Mouse (Mus musculus): ENCODE results near the gene Rnf113a1. TPM values are rescaled to one million over a fixed set of nuclear protein-coding genes. Genes with fewer than 3 reads are reported as not detected.
"Not testable (repeated sequence)": the region's sequence is repeated elsewhere in the genome, so short reads cannot be mapped to it uniquely, and the experiment has no call there.

Rnf113a1 gene
- 8.3 and 9.3 TPM in 2 replicates for polyA plus RNA-seq (2015; fragmentation: Nextera tagmentation; extraction: Ambion mirVana)

- H3K9me3 ChIP-seq = no peaks in the 10 kb centered on the region
- H3K27ac ChIP-seq = peak within 1 kb of the TSS; percentile 51
- WGBS = 21% methylated on average over 63 of the region's 63 CpGs
- H3K27me3 ChIP-seq (replicated peaks) = no peaks in the 10 kb centered on the region
- H3K36me3 ChIP-seq = no peaks in the 10 kb centered on the region
- peak within 1 kb of the TSS; percentile 50 for H3K4me3 ChIP-seq (replicated peaks)
- no peaks in the 10 kb centered on the region for H3K4me1 ChIP-seq (replicated peaks)
- peak within 1 kb of the TSS; percentile 44 for H3K9ac ChIP-seq
- ATAC-seq = peak; percentile 93
- peak within 1 kb of the TSS; percentile 65 for H3K4me2 ChIP-seq (replicated peaks)
These were observed at the start of gene Rnf113a1, which contains the start of gene Ndufa1 for GRCm38 (mm10) chrX:37191105-37191743. TSS of gene Rnf113a1 (plus strand) at chrX:37191245. TSS of gene Ndufa1 (minus strand) at chrX:37191163.

GRCm38 (mm10) chrX:37141732-37142131 is 49.3 kb upstream of the Rnf113a1 start:
- Histone ChIP-seq H3K36me3 (no peaks in the 10 kb centered on the region), H3K9me3 (no peaks in the 10 kb centered on the region), H3K4me3 (replicated peaks) (no peak overlapping the region), H3K27ac (no peak overlapping the region), H3K4me2 (replicated peaks) (no peak overlapping the region), H3K9ac (no peak overlapping the region), H3K4me1 (replicated peaks) (no peaks in the 10 kb centered on the region), H3K27me3 (replicated peaks) (no peaks in the 10 kb centered on the region)
- WGBS = 86% methylated on average over 3 of the region's 3 CpGs
- ATAC-seq = no peak

- WGBS = 81% methylated on average over 2 of the region's 4 CpGs
- not testable (repeated sequence) for H3K4me3 ChIP-seq (replicated peaks); H3K4me2 ChIP-seq (replicated peaks); H3K9me3 ChIP-seq; ATAC-seq; H3K9ac ChIP-seq; H3K36me3 ChIP-seq; H3K27ac ChIP-seq; H3K27me3 ChIP-seq (replicated peaks); H3K4me1 ChIP-seq (replicated peaks)
These were observed 46.5 kb upstream of the Rnf113a1 start for GRCm38 (mm10) chrX:37144498-37144897.

GRCm38 (mm10) chrX:37144954-37145353 is 46.1 kb upstream of the Rnf113a1 start:
- Histone ChIP-seq H3K27ac (no peak overlapping the region), H3K9ac (no peak overlapping the region), H3K4me1 (replicated peaks) (no peaks in the 10 kb centered on the region), H3K9me3 (no peaks in the 10 kb centered on the region), H3K4me2 (replicated peaks) (no peak overlapping the region), H3K36me3 (no peaks in the 10 kb centered on the region), H3K4me3 (replicated peaks) (no peak overlapping the region), H3K27me3 (replicated peaks) (no peaks in the 10 kb centered on the region)
- WGBS = 96% methylated on average over 2 of the region's 2 CpGs
- ATAC-seq = no peak

- no peaks in the 10 kb centered on the region for H3K36me3 ChIP-seq
- no peaks in the 10 kb centered on the region for H3K9me3 ChIP-seq
- H3K27ac ChIP-seq = no peak overlapping the region
- H3K4me3 ChIP-seq (replicated peaks) = no peak overlapping the region
- H3K4me1 ChIP-seq (replicated peaks) = no peaks in the 10 kb centered on the region
- no peaks in the 10 kb centered on the region for H3K27me3 ChIP-seq (replicated peaks)
- no peak overlapping the region for H3K4me2 ChIP-seq (replicated peaks)
- no peak for ATAC-seq
- 57% methylated on average over 4 of the region's 4 CpGs for WGBS
- no peak overlapping the region for H3K9ac ChIP-seq
These were observed 33.2 kb upstream of the Rnf113a1 start for GRCm38 (mm10) chrX:37157839-37158238.

- H3K27me3 ChIP-seq (replicated peaks) = no peaks in the 10 kb centered on the region
- no peaks in the 10 kb centered on the region for H3K4me1 ChIP-seq (replicated peaks)
- H3K4me2 ChIP-seq (replicated peaks) = no peak overlapping the region
- H3K9ac ChIP-seq = no peak overlapping the region
- H3K9me3 ChIP-seq = no peaks in the 10 kb centered on the region
- no peak for ATAC-seq
- H3K27ac ChIP-seq = no peak overlapping the region
- 76% methylated on average over 10 of the region's 10 CpGs for WGBS
- no peaks in the 10 kb centered on the region for H3K36me3 ChIP-seq
- H3K4me3 ChIP-seq (replicated peaks) = no peak overlapping the region
These were observed 29.9 kb upstream of the Rnf113a1 start for GRCm38 (mm10) chrX:37161169-37161568.

GRCm38 (mm10) chrX:37163115-37163514 is 27.9 kb upstream of the Rnf113a1 start:
- H3K4me3 ChIP-seq (replicated peaks) = no peak overlapping the region
- H3K9ac ChIP-seq = no peak overlapping the region
- H3K4me2 ChIP-seq (replicated peaks) = no peak overlapping the region
- H3K27me3 ChIP-seq (replicated peaks) = no peaks in the 10 kb centered on the region
- WGBS = 73% methylated on average over 18 of the region's 18 CpGs
- H3K36me3 ChIP-seq = no peaks in the 10 kb centered on the region
- ATAC-seq = no peak
- H3K27ac ChIP-seq = no peak overlapping the region
- no peaks in the 10 kb centered on the region for H3K9me3 ChIP-seq
- no peaks in the 10 kb centered on the region for H3K4me1 ChIP-seq (replicated peaks)

- Histone ChIP-seq H3K4me1 (replicated peaks) (no peaks in the 10 kb centered on the region), H3K4me2 (replicated peaks) (no peak overlapping the region), H3K9me3 (no peaks in the 10 kb centered on the region), H3K27ac (no peak overlapping the region), H3K9ac (no peak overlapping the region), H3K27me3 (replicated peaks) (no peaks in the 10 kb centered on the region), H3K4me3 (replicated peaks) (no peak overlapping the region), H3K36me3 (no peaks in the 10 kb centered on the region)
- WGBS = 31% methylated on average over 3 of the region's 3 CpGs
- no peak for ATAC-seq
These were observed 24.0 kb upstream of the Rnf113a1 start for GRCm38 (mm10) chrX:37167085-37167484.

GRCm38 (mm10) chrX:37168742-37169141 is 22.3 kb upstream of the Rnf113a1 start, which contains the start of gene Akap14:
TSS of gene Akap14 (minus strand) at chrX:37168842.
- ATAC-seq = no peak
- Histone ChIP-seq H3K4me3 (replicated peaks) (no peak within 1 kb of the TSS), H3K36me3 (no peaks in the 10 kb centered on the region), H3K4me1 (replicated peaks) (no peaks in the 10 kb centered on the region), H3K27me3 (replicated peaks) (no peaks in the 10 kb centered on the region), H3K9me3 (no peaks in the 10 kb centered on the region), H3K4me2 (replicated peaks) (no peak within 1 kb of the TSS), H3K9ac (no peak within 1 kb of the TSS), H3K27ac (no peak within 1 kb of the TSS)
- WGBS = 43% methylated on average over 5 of the region's 5 CpGs

- not testable (repeated sequence) for H3K27ac ChIP-seq; H3K36me3 ChIP-seq; H3K9ac ChIP-seq; H3K4me3 ChIP-seq (replicated peaks); H3K4me1 ChIP-seq (replicated peaks); H3K4me2 ChIP-seq (replicated peaks); H3K9me3 ChIP-seq; ATAC-seq; H3K27me3 ChIP-seq (replicated peaks)
- 58% methylated on average over 8 of the region's 8 CpGs for WGBS
These were observed 6.6 kb upstream of the Rnf113a1 start for GRCm38 (mm10) chrX:37184401-37184800.

- H3K27ac ChIP-seq = no peak overlapping the region
- peak overlapping the region; percentile 44; the same call in 1 of the 2 replicates for H3K9ac ChIP-seq
- WGBS = 22% methylated on average over 20 of the region's 20 CpGs
- no peaks in the 10 kb centered on the region for H3K9me3 ChIP-seq
- H3K36me3 ChIP-seq = no peaks in the 10 kb centered on the region
- peak overlapping the region; percentile 65 for H3K4me2 ChIP-seq (replicated peaks)
- H3K4me1 ChIP-seq (replicated peaks) = no peaks in the 10 kb centered on the region
- H3K27me3 ChIP-seq (replicated peaks) = no peaks in the 10 kb centered on the region
- ATAC-seq = peak; percentile 50
- H3K4me3 ChIP-seq (replicated peaks) = peak overlapping the region; percentile 50
These were observed 315 bp upstream of the Rnf113a1 start for GRCm38 (mm10) chrX:37190755-37191104.

- Histone ChIP-seq H3K9ac (peak overlapping the region; percentile 44), H3K4me2 (replicated peaks) (peak overlapping the region; percentile 65), H3K27me3 (replicated peaks) (no peaks in the 10 kb centered on the region), H3K36me3 (no peaks in the 10 kb centered on the region), H3K9me3 (no peaks in the 10 kb centered on the region), H3K4me3 (replicated peaks) (peak overlapping the region; percentile 50), H3K27ac (peak overlapping the region; percentile 51; the same call in 1 of the 2 replicates), H3K4me1 (replicated peaks) (no peaks in the 10 kb centered on the region)
- WGBS = 28% methylated on average over 28 of the region's 28 CpGs
- ATAC-seq = peak; percentile 30
These were observed 817 bp downstream of the Rnf113a1 start for GRCm38 (mm10) chrX:37191744-37192379.

- Histone ChIP-seq H3K4me2 (replicated peaks) (no peak overlapping the region), H3K4me1 (replicated peaks) (no peaks in the 10 kb centered on the region), H3K27ac (no peak overlapping the region), H3K36me3 (no peaks in the 10 kb centered on the region), H3K9me3 (no peaks in the 10 kb centered on the region), H3K9ac (no peak overlapping the region), H3K27me3 (replicated peaks) (no peaks in the 10 kb centered on the region), H3K4me3 (replicated peaks) (no peak overlapping the region)
- 51% methylated on average over 8 of the region's 8 CpGs for WGBS
- no peak for ATAC-seq
These were observed 7.6 kb downstream of the Rnf113a1 start for GRCm38 (mm10) chrX:37198676-37199075.
